In the genomic region with DNA sequence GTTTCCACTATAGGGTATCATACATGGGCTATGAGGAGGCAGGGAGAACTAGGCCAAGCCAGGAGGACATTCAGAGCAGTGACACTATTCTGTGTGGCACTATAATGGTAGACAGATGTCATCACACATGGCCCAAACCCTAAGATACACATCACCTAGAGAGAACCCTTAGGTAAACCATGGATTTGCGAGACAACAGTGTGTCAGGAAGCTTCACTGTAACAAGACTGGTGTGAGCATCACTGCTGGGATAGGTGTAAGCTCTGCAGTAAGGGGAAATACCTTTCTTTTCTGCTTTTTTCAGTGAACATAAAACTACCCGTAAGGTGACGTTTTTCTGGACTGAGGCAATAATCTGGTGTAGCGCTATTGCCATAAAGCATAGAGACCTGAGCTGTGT, we compare ENCODE assay signal across 22 mouse cellular contexts. TPM values are rescaled to one million over a fixed set of nuclear protein-coding genes. Genes with fewer than 3 reads are reported as not detected.
DNase-seq lines count a peak whose midpoint lies in the region; ATAC-seq and TF ChIP-seq lines count a peak whose summit lies in the region.
"Had no signal": no experiment of that assay in that cellular context is flagged by ENCODE, and none has a peak within 500 bp of the region (broad histone marks: within the 10 kb centered on the region; RNA-seq: fewer than 3 reads in every experiment).

No protein-coding gene starts in this region.

- H3K27ac ChIP-seq in heart, adult 2 months, result no peak overlapping the region
- no peak overlapping the region for H3K27ac ChIP-seq in heart, embryonic 10.5 days
- no peak overlapping the region for H3K27ac ChIP-seq in heart, embryonic 11.5 days (ENCODE audit: low read depth, low read length)
- H3K27ac ChIP-seq in limb, embryonic 10.5 days, result no peak overlapping the region

- no peak overlapping the region for H3K4me3 ChIP-seq in heart, adult 2 months
- H3K4me3 ChIP-seq in heart, embryonic 10.5 days, result no peak overlapping the region
- H3K4me3 ChIP-seq in heart, embryonic 11.5 days (ENCODE audit: low read depth, low read length), result no peak overlapping the region
- no peak overlapping the region for H3K4me3 ChIP-seq in limb, embryonic 10.5 days

- WGBS in heart, adult 2 months, result 84% methylated on average over 4 of the region's 4 CpGs
- WGBS in heart, embryonic 10.5 days, result 88% methylated on average over 4 of the region's 4 CpGs
- 88% methylated on average over 4 of the region's 4 CpGs for WGBS in heart, embryonic 11.5 days (ENCODE audit: insufficient replicate concordance)
- 93% methylated on average over 4 of the region's 4 CpGs for WGBS in limb, embryonic 10.5 days

- no peak for TF ChIP-seq CTCF in heart, adult 2 months (IDR thresholded peaks at IDR 0.05)

- no peaks in the 10 kb centered on the region for H3K9me3 ChIP-seq in heart, embryonic 10.5 days
- H3K9me3 ChIP-seq in heart, embryonic 11.5 days (replicated peaks; ENCODE audit: control insufficient read depth, low read length), result no peaks in the 10 kb centered on the region
- H3K9me3 ChIP-seq in limb, embryonic 10.5 days (replicated peaks), result no peaks in the 10 kb centered on the region
- H3K9me3 ChIP-seq: G1E had no signal

- intact Hi-C loops in heart, adult 2 months (cut with DNase I), result no loop called here

- H3K27me3 ChIP-seq in heart, adult 2 months (ENCODE audit: control insufficient read depth, insufficient read depth, low read length), result no peaks in the 10 kb centered on the region
- peaks cover 8% of the 10 kb centered on the region for H3K27me3 ChIP-seq in heart, embryonic 10.5 days (ENCODE audit: insufficient read depth, poor library complexity, severe bottlenecking)
- H3K27me3 ChIP-seq in heart, embryonic 11.5 days (ENCODE audit: control insufficient read depth, insufficient read depth, low read length), result peaks cover 4% of the 10 kb centered on the region; the same call in 1 of the 2 replicates
- peaks cover 8% of the 10 kb centered on the region; the same call in 1 of the 2 replicates for H3K27me3 ChIP-seq in limb, embryonic 10.5 days (ENCODE audit: low read depth, poor library complexity, severe bottlenecking)

- DNase-seq in heart, adult 11 months, result peak; percentile 64
- no peak for DNase-seq in heart, adult 2 months
- DNase-seq in heart, embryonic 10.5 days (ENCODE audit: low spot score), result peak; percentile 61
- peak; percentile 21 for DNase-seq in limb, embryonic 10.5 days (ENCODE audit: low spot score)
- no peak for DNase-seq in liver
- DNase-seq: cerebellum, adult 11-12 months had no signal

- H3K79me2 ChIP-seq in heart, adult 2 months (replicated peaks; ENCODE audit: control insufficient read depth, insufficient read depth, low read length), result no peaks in the 10 kb centered on the region

- no peak overlapping the region for H3K9ac ChIP-seq in heart, adult 2 months (ENCODE audit: low read depth, low read length)
- no peak overlapping the region for H3K9ac ChIP-seq in heart, embryonic 11.5 days (ENCODE audit: low read depth, low read length)

- no peak for ATAC-seq in heart, embryonic 11.5 days (replicated peaks; ENCODE audit: insufficient number of reproducible peaks, low FRiP score, low TSS enrichment)

- H3K36me3 ChIP-seq in heart, adult 2 months (ENCODE audit: control insufficient read depth, insufficient read depth, low read length), result no peaks in the 10 kb centered on the region
- no peaks in the 10 kb centered on the region for H3K36me3 ChIP-seq in heart, embryonic 10.5 days
- no peaks in the 10 kb centered on the region for H3K36me3 ChIP-seq in heart, embryonic 11.5 days (ENCODE audit: control insufficient read depth, insufficient read depth, low read length)
- no peaks in the 10 kb centered on the region for H3K36me3 ChIP-seq in limb, embryonic 10.5 days
- H3K36me3 ChIP-seq: G1E had no signal

- TF ChIP-seq EP300 in heart, adult 2 months (IDR thresholded peaks at IDR 0.05; ENCODE audit: insufficient read depth, low read depth, low read length), result no peak

- H3K4me1 ChIP-seq in heart, adult 2 months (ENCODE audit: control insufficient read depth, insufficient read depth, low read length), result no peaks in the 10 kb centered on the region
- no peaks in the 10 kb centered on the region for H3K4me1 ChIP-seq in heart, embryonic 10.5 days
- H3K4me1 ChIP-seq in heart, embryonic 11.5 days (ENCODE audit: control insufficient read depth, insufficient read depth, low read length), result no peaks in the 10 kb centered on the region
- H3K4me1 ChIP-seq in limb, embryonic 10.5 days, result peaks cover 7% of the 10 kb centered on the region

- no peak overlapping the region for H3K4me2 ChIP-seq in heart, embryonic 11.5 days

- no peak for TF ChIP-seq POLR2A in heart, adult 2 months (IDR thresholded peaks at IDR 0.05; ENCODE audit: insufficient read depth, low read depth, low read length)

RNA-seq across cellular contexts. Expression of a gene that starts 12.2 kb away (rescaled TPM):
- total RNA-seq in heart, adult 2 months (2021), result 10 to 100 TPM; 29.4 to 35.6 TPM
- 63.1 and 69.1 TPM in 2 replicates for polyA plus RNA-seq in heart, adult 2 months (2012; rRNA removed)
- 38.0 and 54.3 TPM in 2 replicates for polyA plus RNA-seq in heart, embryonic 10.5 days (2016; fragmentation: Nextera tagmentation; extraction: Ambion mirVana)
- polyA plus RNA-seq in heart, embryonic 11.5 days (2014; fragmentation: Nextera tagmentation; extraction: Ambion mirVana), result 39.7 and 45.3 TPM in 2 replicates
- polyA plus RNA-seq in limb, embryonic 10.5 days (2016; fragmentation: Nextera tagmentation; extraction: Ambion mirVana), result 18.2 and 22.5 TPM in 2 replicates

RNA-seq across cellular contexts. Expression of a gene that starts 33.5 kb away (rescaled TPM):
- not detected for total RNA-seq in heart, adult 2 months (2021)
- not detected in 2 replicates for polyA plus RNA-seq in heart, adult 2 months (2012; rRNA removed)
- polyA plus RNA-seq in heart, embryonic 10.5 days (2016; fragmentation: Nextera tagmentation; extraction: Ambion mirVana), result not detected in 2 replicates
- not detected in 2 replicates for polyA plus RNA-seq in heart, embryonic 11.5 days (2014; fragmentation: Nextera tagmentation; extraction: Ambion mirVana)
- polyA plus RNA-seq in limb, embryonic 10.5 days (2016; fragmentation: Nextera tagmentation; extraction: Ambion mirVana), result 0.14 and 0.33 TPM in 2 replicates
- total RNA-seq: adrenal gland, adult 18-20 months; adrenal gland, adult 2 months; adrenal gland, adult 8-10 months; adrenal gland, postnatal 10 days; adrenal gland, postnatal 14 days; adrenal gland, postnatal 25 days; adrenal gland, postnatal 36 days; CH12.LX; ES-E14; G1E; MEL had no signal
- polyA plus RNA-seq: activated CD4-positive, CD25-positive, alpha-beta regulatory T cell, adult 4 months; adrenal gland, adult 2 months; C2C12; CD4-positive, CD25-positive, alpha-beta regulatory T cell, adult 4 months; G1E; Patski had no signal

RNA-seq across cellular contexts. Expression of a gene that starts 54.8 kb away (rescaled TPM):
- 1 to 10 TPM; 5.7 to 6.9 TPM for total RNA-seq in heart, adult 2 months (2021)
- polyA plus RNA-seq in heart, adult 2 months (2012; rRNA removed), result 11.5 and 16.6 TPM in 2 replicates
- 34.7 and 41.8 TPM in 2 replicates for polyA plus RNA-seq in heart, embryonic 10.5 days (2016; fragmentation: Nextera tagmentation; extraction: Ambion mirVana)
- 32.2 and 43.8 TPM in 2 replicates for polyA plus RNA-seq in heart, embryonic 11.5 days (2014; fragmentation: Nextera tagmentation; extraction: Ambion mirVana)
- polyA plus RNA-seq in limb, embryonic 10.5 days (2016; fragmentation: Nextera tagmentation; extraction: Ambion mirVana), result 14.9 and 22.7 TPM in 2 replicates
- polyA plus RNA-seq: G1E had no signal

Comparison
In these comparisons a context has a peak if more than half of its experiments do, and no peak if none do; other contexts are left out.
1. DNase-seq: peak in heart, adult 11 months (single experiment), heart, embryonic 10.5 days (single experiment) and limb, embryonic 10.5 days (single experiment); none in heart, adult 2 months (0 of 2) and liver (single experiment).